Mouse (Mus musculus) mature B cell (primary cell): Measurements from ENCODE around the gene Olfr74.
"Not testable (repeated sequence)": the region's sequence is repeated elsewhere in the genome, so short reads cannot be mapped to it uniquely, and the experiment has no call there.

Source experiments
- in situ Hi-C: fragments of 300-500 bp; cut with MboI; formaldehyde crosslinking; loops from 2 replicates; pipeline ENCODE4 v1.14.3; 2019

Olfr74 gene

GRCm38 (mm10) chr2:87974563-87974962 is at the start of gene Olfr74:
Olfr74 (minus strand) TSS chr2:87974663.
- in situ Hi-C loops, result no loop called here

DNA sequence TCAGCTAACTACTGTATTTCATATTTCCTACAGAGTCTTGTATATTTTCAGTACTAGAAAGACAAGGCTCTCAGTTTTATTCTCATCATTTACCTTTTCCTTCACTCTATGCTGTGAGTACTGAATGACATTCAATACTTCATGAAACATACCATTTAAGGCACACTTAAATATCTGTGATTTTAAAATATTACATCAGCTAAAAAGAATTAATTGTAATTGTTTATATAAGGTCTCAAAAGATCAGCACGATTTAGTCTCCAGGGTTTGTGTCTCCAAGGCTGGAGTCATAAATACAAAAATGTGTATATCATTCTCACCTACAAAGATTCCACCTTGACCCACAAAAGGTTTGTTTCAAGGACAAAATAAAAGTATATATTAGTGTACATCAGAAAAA is 48.0 kb upstream of the Olfr74 start, which contains the start of gene Olfr1161:
Olfr1161 (plus strand) TSS at position 301 of the 400 bp plus-strand sequence.
- in situ Hi-C loops, result not testable (repeated sequence)

DNA sequence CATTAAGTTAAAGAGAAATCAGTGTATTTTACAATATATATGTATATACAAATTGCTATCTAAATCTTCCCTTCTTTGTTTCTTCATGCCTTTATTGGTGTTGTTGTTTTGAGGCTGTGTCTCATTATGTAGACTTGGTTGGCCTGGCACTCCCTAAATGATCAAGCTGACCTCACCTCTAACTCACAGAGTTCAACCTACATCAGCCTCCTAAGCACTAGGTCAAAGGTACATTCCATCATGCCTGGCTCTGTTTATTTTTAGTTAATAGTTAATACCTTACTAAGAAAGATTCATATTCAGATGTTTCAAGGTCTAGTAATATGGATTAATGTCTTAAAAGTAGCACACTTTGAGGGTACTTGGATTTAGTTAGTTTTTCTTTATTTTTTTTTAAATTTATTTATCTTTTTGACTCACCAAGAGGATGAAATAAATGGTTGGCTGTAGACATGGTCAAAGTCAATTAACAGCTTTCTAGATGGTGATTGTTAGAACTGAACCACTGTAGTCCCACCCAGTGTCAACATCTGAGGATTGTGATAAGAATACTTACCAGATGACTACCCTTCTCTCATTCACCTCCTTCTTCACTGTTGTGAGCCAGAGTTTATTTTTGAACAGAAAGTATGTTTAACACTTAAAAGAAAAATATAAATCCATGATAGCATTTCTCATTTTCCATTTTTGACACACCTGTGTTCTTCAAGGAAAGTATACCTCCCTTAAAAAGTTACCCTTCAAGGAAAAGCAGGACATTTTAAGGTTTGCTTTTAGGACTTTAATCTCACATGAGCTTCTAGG is 33.3 kb upstream of the Olfr74 start, which contains the start of gene Olfr1160:
Olfr1160 (minus strand) TSS at position 754 of the 804 bp plus-strand sequence.
- in situ Hi-C loops, result no loop called here

- in situ Hi-C loops, result no loop called here
Observed at GRCm38 (mm10) chr2:87989813-87990212, 15.3 kb upstream of the Olfr74 start, which contains the start of gene Olfr1158. Olfr1158 (plus strand) TSS chr2:87990113.

DNA sequence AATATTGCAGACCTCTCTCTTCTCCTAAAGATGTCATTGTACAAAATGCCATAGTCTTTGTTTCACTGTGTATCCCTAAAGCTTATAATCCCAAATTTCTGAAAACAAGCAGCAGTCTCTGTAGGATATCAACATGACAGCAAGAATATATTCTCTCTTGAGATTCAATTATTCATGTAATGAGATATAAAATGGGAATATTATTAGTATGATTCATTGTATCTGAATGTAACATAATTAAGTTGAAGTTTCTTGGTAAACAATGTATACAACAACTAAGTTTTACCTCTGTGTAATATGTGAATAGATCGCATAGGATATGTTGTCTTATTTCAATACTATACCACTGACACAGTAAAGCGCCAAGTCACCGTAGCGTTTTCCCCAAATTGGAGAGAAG is 6.3 kb downstream of the Olfr74 start, which contains the start of gene Olfr1157:
Olfr1157 (minus strand) TSS at position 101 of the 400 bp plus-strand sequence.
- in situ Hi-C loops, result no loop called here

DNA sequence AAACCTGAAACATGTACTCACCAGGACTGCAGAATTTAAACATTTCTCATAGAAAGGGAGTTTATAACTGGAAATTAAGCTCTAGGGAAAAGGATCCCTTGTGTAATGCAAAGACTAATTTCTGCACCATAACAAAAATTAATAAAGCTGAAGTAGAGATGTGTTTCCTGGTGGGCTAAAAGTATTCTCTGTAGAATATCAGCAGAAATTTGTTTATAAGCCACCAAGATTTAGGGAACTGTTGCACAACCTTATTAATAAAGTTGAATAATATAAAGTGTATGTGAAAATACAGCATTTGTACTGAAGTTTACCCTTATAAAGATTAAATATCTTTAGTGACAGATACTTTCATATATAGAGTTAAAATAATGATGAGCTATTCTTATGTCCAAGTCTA is 21.5 kb downstream of the Olfr74 start, which contains the start of gene Olfr1156:
Olfr1156 (minus strand) TSS at position 101 of the 400 bp plus-strand sequence.
- in situ Hi-C loops, result no loop called here

DNA sequence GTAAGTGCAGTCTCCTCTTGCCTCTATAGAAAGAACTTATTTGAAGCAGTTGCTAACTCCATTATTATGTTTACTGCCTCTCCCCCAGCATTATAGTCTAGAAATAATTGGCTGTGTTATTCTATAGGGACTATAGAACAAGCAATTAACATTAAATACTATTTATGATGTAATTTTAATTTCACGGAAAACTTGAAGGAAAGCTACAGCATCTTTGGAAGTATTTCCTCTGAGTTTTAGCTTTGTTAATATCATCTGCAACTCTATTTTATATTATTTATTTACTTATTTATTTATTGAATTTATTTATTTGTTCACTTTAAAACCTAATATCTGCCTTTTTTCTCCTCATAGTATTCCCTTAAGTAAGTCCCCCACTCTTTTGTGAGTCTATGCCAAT is 29.4 kb downstream of the Olfr74 start, which contains the start of gene Olfr1155:
Olfr1155 (minus strand) TSS at position 101 of the 400 bp plus-strand sequence.
- in situ Hi-C loops, result no loop called here
